Mouse (Mus musculus): ENCODE data around the gene Foxp2. TPM values are rescaled to one million over a fixed set of nuclear protein-coding genes. Genes with fewer than 3 reads are reported as not detected.

Gene Foxp2
- total RNA-seq (2023), result not detected in 2 replicates

DNA sequence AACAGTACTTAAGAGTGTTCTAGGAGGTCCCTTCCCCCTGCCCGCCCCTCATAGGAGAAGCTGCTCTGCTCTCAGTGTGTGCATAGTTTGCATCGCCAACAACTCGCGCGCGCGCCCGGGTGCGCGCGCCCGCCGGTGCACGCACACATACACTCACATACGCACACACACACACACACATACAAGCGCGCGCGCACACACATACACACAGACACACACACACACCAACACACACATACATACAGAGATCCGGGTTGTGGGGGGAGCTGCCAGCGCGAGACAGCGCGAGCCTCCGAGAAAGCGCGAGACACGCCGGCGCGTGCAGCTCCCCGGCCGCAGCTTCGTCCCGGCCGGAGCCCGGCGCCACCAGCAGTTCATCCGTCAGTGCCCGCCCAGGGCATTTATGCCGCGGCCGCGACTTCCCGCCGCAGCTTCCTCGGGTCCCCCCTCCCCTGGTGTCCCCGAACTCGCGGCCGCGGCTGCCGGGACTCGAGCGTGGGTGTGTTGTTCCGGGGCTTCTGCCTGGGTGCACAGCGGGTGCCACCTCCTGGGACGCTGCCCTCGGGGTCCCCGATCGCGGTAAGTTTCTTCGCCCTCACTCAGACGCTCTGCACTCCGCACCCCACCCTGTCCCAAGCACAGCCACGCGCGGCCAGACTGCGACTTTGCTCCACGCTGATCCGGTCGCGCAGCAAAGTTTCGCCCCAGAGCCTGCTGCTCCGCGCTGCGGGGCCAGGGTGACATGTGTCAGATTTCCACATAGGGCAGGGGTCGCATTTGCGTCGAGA lies at the start of gene Foxp2:
Gene Foxp2, plus strand, starts transcription at position 167 of the 788 bp plus-strand sequence.

Other genes with a start within 250 kb of the Foxp2 start
- gene Ppp1r3a, start 146.1 kb upstream of the Foxp2 start, total RNA-seq (2023), result not detected in 2 replicates

Measured in neutrophil, adult 65 days (primary cell).